In genomic region chr8:105338992-105339391, GRCm38 (mm10) we compare ENCODE assay signal across 13 mouse cellular contexts. TPM values are rescaled to one million over a fixed set of nuclear protein-coding genes. Genes with fewer than 3 reads are reported as not detected.
DNase-seq lines count a peak whose midpoint lies in the region; ATAC-seq and TF ChIP-seq lines count a peak whose summit lies in the region.
"Had no signal": no experiment of that assay in that cellular context is flagged by ENCODE, and none has a peak within 500 bp of the region (broad histone marks: within the 10 kb centered on the region; RNA-seq: fewer than 3 reads in every experiment).

No protein-coding gene starts in this region.

- peak overlapping the region; percentile 32 for H3K9ac ChIP-seq in heart, embryonic 12.5 days
- H3K9ac ChIP-seq in liver, postnatal 0 days (replicated peaks): no peak overlapping the region
- H3K9ac ChIP-seq: hindbrain, embryonic 15.5 days; neural tube, embryonic 13.5 days had no signal

- no peak overlapping the region for H3K4me3 ChIP-seq in heart, embryonic 12.5 days
- no peak overlapping the region for H3K4me3 ChIP-seq in liver, postnatal 0 days (ENCODE audit: low read depth, low read length)
- H3K4me3 ChIP-seq: hindbrain, embryonic 15.5 days; neural tube, embryonic 13.5 days had no signal

- no peaks in the 10 kb centered on the region for H3K27me3 ChIP-seq in heart, embryonic 12.5 days (replicated peaks)
- H3K27me3 ChIP-seq in liver, postnatal 0 days (ENCODE audit: insufficient read depth, low read length): no peaks in the 10 kb centered on the region
- H3K27me3 ChIP-seq: hindbrain, embryonic 15.5 days; neural tube, embryonic 13.5 days had no signal

- TF ChIP-seq CTCF in liver, postnatal 0 days (IDR thresholded peaks at IDR 0.05; ENCODE audit: low read depth): no peak

- H3K4me2 ChIP-seq in heart, embryonic 12.5 days: peak overlapping the region; percentile 5; the same call in 1 of the 2 replicates
- H3K4me2 ChIP-seq in liver, postnatal 0 days (ENCODE audit: low read depth, low read length): peak overlapping the region; percentile 40; the same call in 1 of the 2 replicates
- H3K4me2 ChIP-seq: hindbrain, embryonic 15.5 days; neural tube, embryonic 13.5 days had no signal

- no peak for TF ChIP-seq EP300 in liver, postnatal 0 days (IDR thresholded peaks at IDR 0.05; ENCODE audit: low read depth)

- no peak for ATAC-seq in heart, embryonic 12.5 days (ENCODE audit: insufficient number of reproducible peaks, low FRiP score)
- ATAC-seq in common myeloid progenitor, adult 5-6 weeks (replicated peaks; ENCODE audit: low read depth, poor library complexity, severe bottlenecking): peak; percentile 81
- ATAC-seq in liver, postnatal 0 days: 0 out of 2 replicates have a peak, but pooled peaks have one; percentile 16
- ATAC-seq: midbrain, embryonic 16.5 days had no signal

- H3K4me1 ChIP-seq in heart, embryonic 12.5 days (replicated peaks): peaks cover 47% of the 10 kb centered on the region
- H3K4me1 ChIP-seq in liver, postnatal 0 days (ENCODE audit: insufficient read depth): peaks cover 13% of the 10 kb centered on the region

- no peak for DNase-seq in heart, postnatal 4 days
- DNase-seq in 416B (ENCODE audit: low read depth): peak; percentile 82
- no peak for DNase-seq in liver, postnatal 0 days
- DNase-seq in urinary bladder, postnatal 25 days (ENCODE audit: low spot score): no peak
- no peak for DNase-seq in frontal cortex, postnatal 10 days (ENCODE audit: low spot score in 2 of 2)
- DNase-seq: adrenal gland, adult 2 months; lung, adult 2 months; thymus, postnatal 25 days had no signal

- WGBS in heart, embryonic 12.5 days: 15% methylated on average over 4 of the region's 4 CpGs
- 12% methylated on average over 4 of the region's 4 CpGs for WGBS in liver, postnatal 0 days (ENCODE audit: insufficient replicate concordance)

- H3K27ac ChIP-seq in heart, embryonic 12.5 days (ENCODE audit: poor library complexity, severe bottlenecking): peak overlapping the region; percentile 74
- 0 out of 2 replicates have a peak overlapping the region, but pooled peaks have one; percentile 16 for H3K27ac ChIP-seq in liver, postnatal 0 days (ENCODE audit: low read depth)
- H3K27ac ChIP-seq: hindbrain, embryonic 15.5 days; neural tube, embryonic 13.5 days had no signal

- peaks cover 45% of the 10 kb centered on the region for H3K36me3 ChIP-seq in heart, embryonic 12.5 days
- H3K36me3 ChIP-seq in liver, postnatal 0 days (replicated peaks; ENCODE audit: insufficient read depth, low read length): peaks cover 9% of the 10 kb centered on the region

- H3K9me3 ChIP-seq in heart, embryonic 12.5 days (replicated peaks): no peaks in the 10 kb centered on the region
- no peaks in the 10 kb centered on the region for H3K9me3 ChIP-seq in liver, postnatal 0 days (ENCODE audit: low read length)
- H3K9me3 ChIP-seq: hindbrain, embryonic 15.5 days; neural tube, embryonic 13.5 days had no signal

RNA-seq across cellular contexts. Expression of gene Fhod1, which starts 8.8 kb away (rescaled TPM):
- 1.6 and 2.0 TPM in 2 replicates for polyA plus RNA-seq in heart, embryonic 12.5 days (2016; fragmentation: Nextera tagmentation; extraction: Ambion mirVana)
- 10 to 100 TPM in 1 of 2 experiments, 1 to 10 TPM in 1; 9.0 to 10.4 TPM for total RNA-seq in heart, postnatal 4 days (2021)
- 4.2 and 7.3 TPM in 2 replicates for total RNA-seq in common myeloid progenitor, adult 5-6 weeks (2017)
- 0.70 and 0.82 TPM in 2 replicates for polyA plus RNA-seq in liver, postnatal 0 days (2015; fragmentation: Nextera tagmentation; extraction: Ambion mirVana)

RNA-seq across cellular contexts. Expression of gene Slc9a5, which starts 9.7 kb away (rescaled TPM):
- 1.6 and 2.0 TPM in 2 replicates for polyA plus RNA-seq in heart, embryonic 12.5 days (2016; fragmentation: Nextera tagmentation; extraction: Ambion mirVana)
- total RNA-seq in heart, postnatal 4 days (2021): 1 to 10 TPM; 3.3 to 3.5 TPM
- 0.10 and 0.46 TPM in 2 replicates for total RNA-seq in common myeloid progenitor, adult 5-6 weeks (2017)
- polyA plus RNA-seq in liver, postnatal 0 days (2015; fragmentation: Nextera tagmentation; extraction: Ambion mirVana): 0.09 and 0.16 TPM in 2 replicates

RNA-seq across cellular contexts. Expression of gene Tmem208, which starts 12.8 kb away (rescaled TPM):
- polyA plus RNA-seq in heart, embryonic 12.5 days (2016; fragmentation: Nextera tagmentation; extraction: Ambion mirVana): 73.5 and 80.7 TPM in 2 replicates
- 10 to 100 TPM; 29.8 to 32.3 TPM for total RNA-seq in heart, postnatal 4 days (2021)
- total RNA-seq in common myeloid progenitor, adult 5-6 weeks (2017): 21.7 and 28.4 TPM in 2 replicates
- polyA plus RNA-seq in liver, postnatal 0 days (2015; fragmentation: Nextera tagmentation; extraction: Ambion mirVana): 75.2 and 75.4 TPM in 2 replicates

RNA-seq across cellular contexts. Expression of gene Lrrc29, which starts 12.9 kb away (rescaled TPM):
- 1.3 TPM in 2 replicates for polyA plus RNA-seq in heart, embryonic 12.5 days (2016; fragmentation: Nextera tagmentation; extraction: Ambion mirVana)
- total RNA-seq in heart, postnatal 4 days (2021): 1 to 10 TPM; 2.5 to 2.7 TPM
- 1.2 and 4.0 TPM in 2 replicates for total RNA-seq in common myeloid progenitor, adult 5-6 weeks (2017)
- 7.7 and 7.8 TPM in 2 replicates for polyA plus RNA-seq in liver, postnatal 0 days (2015; fragmentation: Nextera tagmentation; extraction: Ambion mirVana)

RNA-seq across cellular contexts. Expression of gene Elmo3, which starts 33.6 kb away (rescaled TPM):
- 2.8 and 3.3 TPM in 2 replicates for polyA plus RNA-seq in heart, embryonic 12.5 days (2016; fragmentation: Nextera tagmentation; extraction: Ambion mirVana)
- total RNA-seq in heart, postnatal 4 days (2021): 1 to 10 TPM; 1.5 to 2.1 TPM
- 2.1 and 5.1 TPM in 2 replicates for total RNA-seq in common myeloid progenitor, adult 5-6 weeks (2017)
- polyA plus RNA-seq in liver, postnatal 0 days (2015; fragmentation: Nextera tagmentation; extraction: Ambion mirVana): 7.8 TPM in 2 replicates
